Mouse (Mus musculus) heart, embryonic 15.5 days (tissue): Measurements from ENCODE around the gene Cabcoco1. TPM values are rescaled to one million over a fixed set of nuclear protein-coding genes. Genes with fewer than 3 reads are reported as not detected.

ENCODE experiments used
- polyA plus RNA-seq: library from polyadenylated mRNA; unstranded; fragments of >200 nt; fragmentation: Nextera tagmentation; extraction: Ambion mirVana; gene quantifications from 2 replicates; pipeline ENCODE4 v1.2.1, GENCODE M21; 2015

The Cabcoco1 gene
- polyA plus RNA-seq, 1 experiment from 2014 or later, result 40.6 TPM

Other genes starting within 250 kb of the Cabcoco1 start
- gene Tmem26, start 181.8 kb upstream of the Cabcoco1 start, polyA plus RNA-seq, result 4.0 and 5.6 TPM in 2 replicates